Mouse (Mus musculus): ENCODE results near the gene Mcm3. TPM values are rescaled to one million over a fixed set of nuclear protein-coding genes. Genes with fewer than 3 reads are reported as not detected.

Mcm3 gene
- polyA plus RNA-seq, 1 experiment from 2014 or later = 140 TPM

GRCm38 (mm10) chr1:20820959-20821358, 847 bp upstream of the Mcm3 start:
- H3K4me1 ChIP-seq (ENCODE audit: control insufficient read depth, insufficient read depth, low read length) = peaks cover 5% of the 10 kb centered on the region; the same call in 1 of the 2 replicates
- no peak overlapping the region for H3K4me2 ChIP-seq (replicated peaks; ENCODE audit: low read depth, low read length)
- H3K4me3 ChIP-seq (ENCODE audit: low read depth, low read length) = no peak overlapping the region
- WGBS = 85% methylated on average over 4 of the region's 4 CpGs
- H3K9me3 ChIP-seq (ENCODE audit: control insufficient read depth, low read depth, low read length) = no peaks in the 10 kb centered on the region
- H3K36me3 ChIP-seq (ENCODE audit: control insufficient read depth, insufficient read depth, low read length) = peaks cover 20% of the 10 kb centered on the region
- ATAC-seq (ENCODE audit: insufficient number of reproducible peaks, insufficient read depth, low FRiP score, low read depth) = no peak
- H3K9ac ChIP-seq (replicated peaks; ENCODE audit: low read depth, low read length) = no peak overlapping the region
- H3K27ac ChIP-seq (ENCODE audit: low read length) = no peak overlapping the region
- no peaks in the 10 kb centered on the region for H3K27me3 ChIP-seq (ENCODE audit: control insufficient read depth, insufficient read depth, low read length)

GRCm38 (mm10) chr1:20817596-20817995, 2.5 kb downstream of the Mcm3 start:
- Histone ChIP-seq H3K9me3 (ENCODE audit: control insufficient read depth, low read depth, low read length) (no peaks in the 10 kb centered on the region), H3K9ac (replicated peaks; ENCODE audit: low read depth, low read length) (no peak overlapping the region), H3K4me3 (ENCODE audit: low read depth, low read length) (no peak overlapping the region), H3K27ac (ENCODE audit: low read length) (no peak overlapping the region), H3K27me3 (ENCODE audit: control insufficient read depth, insufficient read depth, low read length) (no peaks in the 10 kb centered on the region), H3K4me2 (replicated peaks; ENCODE audit: low read depth, low read length) (no peak overlapping the region), H3K4me1 (ENCODE audit: control insufficient read depth, insufficient read depth, low read length) (peaks cover 5% of the 10 kb centered on the region; the same call in 1 of the 2 replicates), H3K36me3 (ENCODE audit: control insufficient read depth, insufficient read depth, low read length) (peaks cover 47% of the 10 kb centered on the region)
- ATAC-seq (ENCODE audit: insufficient number of reproducible peaks, insufficient read depth, low FRiP score, low read depth) = no peak
- 87% methylated on average over 12 of the region's 12 CpGs for WGBS

DNA sequence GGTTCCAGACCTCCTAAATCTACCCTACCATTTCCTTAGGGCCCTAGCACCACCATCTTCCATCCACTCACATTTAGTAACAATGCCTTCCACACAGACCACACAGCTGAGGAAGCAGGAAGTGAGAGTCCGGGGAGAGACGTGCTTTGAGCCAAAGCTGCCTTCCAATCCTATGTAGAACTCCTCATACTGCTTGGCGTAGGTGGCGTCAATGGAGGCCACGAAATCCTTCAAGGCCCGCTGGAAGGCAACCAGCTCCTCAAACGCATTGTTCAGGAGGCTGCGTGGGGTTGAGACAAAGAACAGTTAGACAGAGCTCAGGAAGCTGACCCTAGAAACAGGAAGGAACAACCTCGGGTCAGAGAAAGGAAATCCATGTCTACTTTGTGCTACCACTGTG, 2.9 kb downstream of the Mcm3 start:
- no peak for ATAC-seq (ENCODE audit: insufficient number of reproducible peaks, insufficient read depth, low FRiP score, low read depth)
- no peak overlapping the region for H3K9ac ChIP-seq (replicated peaks; ENCODE audit: low read depth, low read length)
- peaks cover 51% of the 10 kb centered on the region for H3K36me3 ChIP-seq (ENCODE audit: control insufficient read depth, insufficient read depth, low read length)
- no peak overlapping the region for H3K27ac ChIP-seq (ENCODE audit: low read length)
- H3K4me2 ChIP-seq (replicated peaks; ENCODE audit: low read depth, low read length) = no peak overlapping the region
- no peaks in the 10 kb centered on the region for H3K27me3 ChIP-seq (ENCODE audit: control insufficient read depth, insufficient read depth, low read length)
- no peaks in the 10 kb centered on the region for H3K9me3 ChIP-seq (ENCODE audit: control insufficient read depth, low read depth, low read length)
- no peak overlapping the region for H3K4me3 ChIP-seq (ENCODE audit: low read depth, low read length)
- H3K4me1 ChIP-seq (ENCODE audit: control insufficient read depth, insufficient read depth, low read length) = peaks cover 5% of the 10 kb centered on the region; the same call in 1 of the 2 replicates
- 88% methylated on average over 9 of the region's 9 CpGs for WGBS

GRCm38 (mm10) chr1:20814521-20814920, 5.6 kb downstream of the Mcm3 start:
- ATAC-seq (ENCODE audit: insufficient number of reproducible peaks, insufficient read depth, low FRiP score, low read depth) = no peak

DNA sequence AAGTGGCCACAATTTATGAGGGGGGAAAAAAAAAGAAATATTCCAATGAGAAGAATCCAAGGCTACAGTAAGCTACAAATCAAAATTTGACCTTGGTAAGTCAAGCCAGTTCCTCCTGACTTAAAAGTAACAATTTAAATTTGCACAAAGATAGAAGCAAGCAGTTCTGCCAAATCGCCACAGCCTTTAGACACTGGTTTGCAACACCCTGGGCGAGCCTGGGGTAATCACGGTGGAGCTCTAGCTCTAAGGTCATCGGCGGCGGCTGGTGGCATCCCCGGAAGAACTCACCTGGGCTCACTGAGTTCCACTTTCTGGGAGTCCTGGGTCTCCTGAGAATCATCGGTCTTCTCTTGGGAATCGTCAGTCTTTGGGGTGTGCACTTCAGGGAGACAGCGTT, 15.6 kb downstream of the Mcm3 start:
- no peak overlapping the region for H3K4me2 ChIP-seq (replicated peaks; ENCODE audit: low read depth, low read length)
- no peak for ATAC-seq (ENCODE audit: insufficient number of reproducible peaks, insufficient read depth, low FRiP score, low read depth)
- H3K36me3 ChIP-seq (ENCODE audit: control insufficient read depth, insufficient read depth, low read length) = peaks cover 77% of the 10 kb centered on the region
- no peaks in the 10 kb centered on the region for H3K4me1 ChIP-seq (ENCODE audit: control insufficient read depth, insufficient read depth, low read length)
- 96% methylated on average over 10 of the region's 10 CpGs for WGBS
- H3K27ac ChIP-seq (ENCODE audit: low read length) = no peak overlapping the region
- H3K9me3 ChIP-seq (ENCODE audit: control insufficient read depth, low read depth, low read length) = no peaks in the 10 kb centered on the region
- H3K27me3 ChIP-seq (ENCODE audit: control insufficient read depth, insufficient read depth, low read length) = no peaks in the 10 kb centered on the region
- H3K9ac ChIP-seq (replicated peaks; ENCODE audit: low read depth, low read length) = no peak overlapping the region
- no peak overlapping the region for H3K4me3 ChIP-seq (ENCODE audit: low read depth, low read length)

More at GRCm38 (mm10) chr1:20814521-20814920, 5.6 kb downstream of the Mcm3 start:
- H3K36me3 ChIP-seq (ENCODE audit: control insufficient read depth, insufficient read depth, low read length) = peaks cover 74% of the 10 kb centered on the region
- no peak overlapping the region for H3K9ac ChIP-seq (replicated peaks; ENCODE audit: low read depth, low read length)
- H3K4me1 ChIP-seq (ENCODE audit: control insufficient read depth, insufficient read depth, low read length) = peaks cover 5% of the 10 kb centered on the region; the same call in 1 of the 2 replicates
- no peaks in the 10 kb centered on the region for H3K27me3 ChIP-seq (ENCODE audit: control insufficient read depth, insufficient read depth, low read length)
- 88% methylated on average over 8 of the region's 8 CpGs for WGBS
- H3K27ac ChIP-seq (ENCODE audit: low read length) = no peak overlapping the region
- H3K9me3 ChIP-seq (ENCODE audit: control insufficient read depth, low read depth, low read length) = no peaks in the 10 kb centered on the region
- H3K4me3 ChIP-seq (ENCODE audit: low read depth, low read length) = no peak overlapping the region
- H3K4me2 ChIP-seq (replicated peaks; ENCODE audit: low read depth, low read length) = no peak overlapping the region

GRCm38 (mm10) chr1:20801682-20802390, 18.3 kb downstream of the Mcm3 start:
- ATAC-seq (ENCODE audit: insufficient number of reproducible peaks, insufficient read depth, low FRiP score, low read depth) = 0 out of 2 replicates have a peak, but pooled peaks have one; percentile 39
- Histone ChIP-seq H3K27ac (ENCODE audit: low read length) (no peak overlapping the region), H3K4me1 (ENCODE audit: control insufficient read depth, insufficient read depth, low read length) (no peaks in the 10 kb centered on the region)

GRCm38 (mm10) chr1:20801275-20801674, 18.8 kb downstream of the Mcm3 start:
- 98% methylated on average over 2 of the region's 2 CpGs for WGBS
- Histone ChIP-seq H3K36me3 (ENCODE audit: control insufficient read depth, insufficient read depth, low read length) (peaks cover 45% of the 10 kb centered on the region), H3K4me1 (ENCODE audit: control insufficient read depth, insufficient read depth, low read length) (no peaks in the 10 kb centered on the region), H3K27ac (ENCODE audit: low read length) (no peak overlapping the region), H3K27me3 (ENCODE audit: control insufficient read depth, insufficient read depth, low read length) (no peaks in the 10 kb centered on the region), H3K9me3 (ENCODE audit: control insufficient read depth, low read depth, low read length) (no peaks in the 10 kb centered on the region), H3K4me3 (ENCODE audit: low read depth, low read length) (no peak overlapping the region), H3K9ac (replicated peaks; ENCODE audit: low read depth, low read length) (no peak overlapping the region), H3K4me2 (replicated peaks; ENCODE audit: low read depth, low read length) (no peak overlapping the region)
- ATAC-seq (ENCODE audit: insufficient number of reproducible peaks, insufficient read depth, low FRiP score, low read depth) = no peak

More at GRCm38 (mm10) chr1:20801682-20802390, 18.3 kb downstream of the Mcm3 start:
- Histone ChIP-seq H3K36me3 (ENCODE audit: control insufficient read depth, insufficient read depth, low read length) (peaks cover 50% of the 10 kb centered on the region), H3K4me2 (replicated peaks; ENCODE audit: low read depth, low read length) (no peak overlapping the region), H3K27me3 (ENCODE audit: control insufficient read depth, insufficient read depth, low read length) (no peaks in the 10 kb centered on the region), H3K4me3 (ENCODE audit: low read depth, low read length) (no peak overlapping the region), H3K9me3 (ENCODE audit: control insufficient read depth, low read depth, low read length) (no peaks in the 10 kb centered on the region), H3K9ac (replicated peaks; ENCODE audit: low read depth, low read length) (no peak overlapping the region)
- 74% methylated on average over 8 of the region's 8 CpGs for WGBS

DNA sequence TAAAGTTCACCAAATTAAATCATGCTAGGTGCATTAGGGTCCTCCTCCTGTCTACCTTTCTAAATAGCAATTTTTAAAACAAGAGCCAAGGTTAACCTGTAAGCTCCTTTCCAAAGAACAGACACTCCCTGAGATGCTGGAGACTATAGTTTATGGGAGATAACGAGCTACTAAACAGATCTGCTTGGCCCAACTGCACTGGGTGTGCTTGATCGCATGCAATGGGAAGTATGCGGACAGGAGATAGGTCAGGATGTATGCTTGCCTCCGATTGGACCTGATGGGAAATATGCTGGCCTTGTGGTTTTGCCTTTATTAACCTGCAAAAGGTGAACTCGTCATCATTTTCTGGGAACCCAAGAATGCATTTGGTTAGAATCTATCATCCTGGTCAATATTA, 24.9 kb downstream of the Mcm3 start:
- Histone ChIP-seq H3K9me3 (ENCODE audit: control insufficient read depth, low read depth, low read length) (no peaks in the 10 kb centered on the region), H3K27me3 (ENCODE audit: control insufficient read depth, insufficient read depth, low read length) (no peaks in the 10 kb centered on the region), H3K9ac (replicated peaks; ENCODE audit: low read depth, low read length) (no peak overlapping the region), H3K27ac (ENCODE audit: low read length) (no peak overlapping the region), H3K4me1 (ENCODE audit: control insufficient read depth, insufficient read depth, low read length) (no peaks in the 10 kb centered on the region), H3K4me3 (ENCODE audit: low read depth, low read length) (no peak overlapping the region), H3K36me3 (ENCODE audit: control insufficient read depth, insufficient read depth, low read length) (no peaks in the 10 kb centered on the region), H3K4me2 (replicated peaks; ENCODE audit: low read depth, low read length) (no peak overlapping the region)
- ATAC-seq (ENCODE audit: insufficient number of reproducible peaks, insufficient read depth, low FRiP score, low read depth) = no peak
- WGBS = 91% methylated on average over 5 of the region's 5 CpGs

DNA sequence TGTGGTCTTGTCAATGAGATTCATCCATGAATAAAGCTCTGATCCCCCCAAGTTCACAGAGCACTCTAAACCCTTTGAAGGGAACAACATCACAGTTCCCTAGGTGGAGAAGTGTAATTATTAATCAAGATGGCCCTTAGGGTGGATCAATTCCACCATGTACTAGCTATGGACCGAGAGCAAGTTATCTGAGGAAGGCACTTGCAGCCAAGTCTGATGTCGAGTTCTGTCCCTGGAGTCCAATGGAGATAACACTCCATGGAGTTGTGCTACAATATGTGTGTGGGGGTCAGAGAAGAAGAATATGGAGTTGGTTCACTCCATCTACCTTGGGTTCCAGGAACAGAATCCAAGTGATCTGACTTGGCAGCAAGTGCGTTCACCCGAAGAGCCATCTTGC, 25.4 kb downstream of the Mcm3 start:
- ATAC-seq (ENCODE audit: insufficient number of reproducible peaks, insufficient read depth, low FRiP score, low read depth) = no peak
- 94% methylated on average over 4 of the region's 4 CpGs for WGBS

More for the DNA sequence above, 25.4 kb downstream of the Mcm3 start:
- no peak overlapping the region for H3K27ac ChIP-seq (ENCODE audit: low read length)
- no peak overlapping the region for H3K4me3 ChIP-seq (ENCODE audit: low read depth, low read length)
- H3K4me2 ChIP-seq (replicated peaks; ENCODE audit: low read depth, low read length) = no peak overlapping the region
- no peaks in the 10 kb centered on the region for H3K9me3 ChIP-seq (ENCODE audit: control insufficient read depth, low read depth, low read length)
- no peak overlapping the region for H3K9ac ChIP-seq (replicated peaks; ENCODE audit: low read depth, low read length)
- H3K27me3 ChIP-seq (ENCODE audit: control insufficient read depth, insufficient read depth, low read length) = no peaks in the 10 kb centered on the region
- no peaks in the 10 kb centered on the region for H3K36me3 ChIP-seq (ENCODE audit: control insufficient read depth, insufficient read depth, low read length)
- no peaks in the 10 kb centered on the region for H3K4me1 ChIP-seq (ENCODE audit: control insufficient read depth, insufficient read depth, low read length)
